Mouse (Mus musculus) lung, postnatal 14 days (tissue): Measurements from ENCODE around the gene Pgls.

ENCODE experiments used
- DNase-seq: peaks from one replicate; pipeline ENCODE4 v3.0.0; 2021

Pgls gene

GRCm38 (mm10) chr8:71591471-71592373, at the start of gene Pgls:
Gene Pgls (plus strand): TSS chr8:71592176.
- DNase-seq = peak; percentile 96

GRCm38 (mm10) chr8:71542632-71543343, 49.2 kb upstream of the Pgls start, which contains the start of gene Mvb12a:
Gene Mvb12a (plus strand): TSS chr8:71542922.
- peak; percentile 96 for DNase-seq

- no peak for DNase-seq
These were observed 48.2 kb upstream of the Pgls start for GRCm38 (mm10) chr8:71543755-71544154.

GRCm38 (mm10) chr8:71545053-71545452, 46.9 kb upstream of the Pgls start:
- DNase-seq = no peak

- no peak for DNase-seq
These were observed 44.4 kb upstream of the Pgls start for GRCm38 (mm10) chr8:71547590-71547989.

GRCm38 (mm10) chr8:71550754-71551153, 41.2 kb upstream of the Pgls start:
- DNase-seq = no peak

- DNase-seq = no peak
These were observed 39.2 kb upstream of the Pgls start for GRCm38 (mm10) chr8:71552770-71553169.

- no peak for DNase-seq
These were observed 38.0 kb upstream of the Pgls start for GRCm38 (mm10) chr8:71554001-71554400.

GRCm38 (mm10) chr8:71554644-71555043, 37.3 kb upstream of the Pgls start:
- no peak for DNase-seq

GRCm38 (mm10) chr8:71558071-71558957, 33.7 kb upstream of the Pgls start, which contains the start of gene Tmem221:
Gene Tmem221 (minus strand): TSS chr8:71558871.
- no peak for DNase-seq

GRCm38 (mm10) chr8:71558958-71559690, 32.9 kb upstream of the Pgls start:
- DNase-seq = peak; percentile 80

- no peak for DNase-seq
These were observed 31.9 kb upstream of the Pgls start for GRCm38 (mm10) chr8:71560071-71560470.

- no peak for DNase-seq
These were observed 31.2 kb upstream of the Pgls start for GRCm38 (mm10) chr8:71560765-71561164.

- DNase-seq = peak; percentile 77
These were observed 30.6 kb upstream of the Pgls start for GRCm38 (mm10) chr8:71561401-71561800.

- peak; percentile 91 for DNase-seq
These were observed 29.2 kb upstream of the Pgls start for GRCm38 (mm10) chr8:71562751-71563150.

- no peak for DNase-seq
These were observed 28.0 kb upstream of the Pgls start for GRCm38 (mm10) chr8:71563992-71564391.

GRCm38 (mm10) chr8:71566501-71566900, 25.5 kb upstream of the Pgls start, which contains the start of gene Nxnl1:
Gene Nxnl1 (minus strand): TSS chr8:71566601.
- DNase-seq = no peak

- DNase-seq = no peak
These were observed 24.4 kb upstream of the Pgls start for GRCm38 (mm10) chr8:71567587-71567986.

- DNase-seq = peak; percentile 81
These were observed 23.5 kb upstream of the Pgls start, which contains the start of gene Slc27a1 for GRCm38 (mm10) chr8:71568387-71568937. Gene Slc27a1 (plus strand): TSS chr8:71568882.

- DNase-seq = no peak
These were observed 23.0 kb upstream of the Pgls start for GRCm38 (mm10) chr8:71568941-71569340.
